Mouse (Mus musculus): ENCODE results near the gene Snx14.

Snx14 gene

DNA sequence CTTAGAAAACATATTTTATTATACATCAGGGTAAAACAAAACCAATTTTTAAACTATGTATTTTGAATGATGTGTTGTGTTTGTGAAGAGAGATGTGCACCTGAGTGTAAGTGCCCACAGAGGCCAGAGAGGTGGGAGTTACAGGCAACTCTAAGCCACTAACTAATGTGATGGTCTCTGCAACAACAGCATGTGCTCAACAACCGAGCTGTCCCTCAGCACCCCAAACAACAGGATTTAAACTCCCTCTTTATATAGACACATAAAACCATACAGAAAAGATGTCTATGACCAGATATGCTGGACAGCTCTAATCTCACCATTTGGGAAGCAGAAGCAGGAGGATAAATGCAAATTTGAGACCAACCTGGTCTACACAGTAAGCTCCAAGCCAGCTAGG, 58.2 kb downstream of the Snx14 start:
- no peak for DNase-seq (ENCODE audit: low read depth, low spot score)

- DNase-seq (ENCODE audit: low read depth, low spot score), result no peak
Measured at GRCm38 (mm10) chr9:88380076-88380475, 58.7 kb downstream of the Snx14 start.

GRCm38 (mm10) chr9:88379057-88379456, 59.7 kb downstream of the Snx14 start:
- DNase-seq (ENCODE audit: low read depth, low spot score), result no peak

GRCm38 (mm10) chr9:88377483-88377882, 61.3 kb downstream of the Snx14 start:
- DNase-seq (ENCODE audit: low read depth, low spot score), result no peak

- DNase-seq (ENCODE audit: low read depth, low spot score), result no peak
Measured at GRCm38 (mm10) chr9:88373001-88373400, 65.8 kb downstream of the Snx14 start.

GRCm38 (mm10) chr9:88371201-88371600, 67.6 kb downstream of the Snx14 start:
- no peak for DNase-seq (ENCODE audit: low read depth, low spot score)

DNA sequence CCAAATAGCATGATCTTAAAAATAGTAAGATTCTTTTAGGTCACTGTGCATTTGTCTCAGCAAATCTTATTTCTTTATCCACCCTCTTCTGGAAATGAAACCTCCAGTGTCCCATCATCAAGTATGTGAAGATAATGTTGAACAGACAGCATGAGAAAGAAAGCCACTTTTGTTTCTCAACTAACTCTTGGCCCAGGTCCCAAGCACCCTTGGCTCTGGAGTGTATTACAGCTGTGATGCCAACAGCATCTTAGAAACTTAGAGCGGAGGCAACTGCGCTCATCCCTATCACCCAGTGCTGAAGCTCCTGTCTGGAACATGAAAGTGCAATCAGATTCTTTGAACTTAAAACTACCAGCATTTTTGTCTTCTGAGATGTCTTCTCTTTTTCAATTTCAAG, 69.1 kb downstream of the Snx14 start:
- DNase-seq (ENCODE audit: low read depth, low spot score), result no peak

- DNase-seq (ENCODE audit: low read depth, low spot score), result no peak
Measured at GRCm38 (mm10) chr9:88368476-88368875, 70.3 kb downstream of the Snx14 start.

GRCm38 (mm10) chr9:88367751-88368150, 71.0 kb downstream of the Snx14 start:
- no peak for DNase-seq (ENCODE audit: low read depth, low spot score)

- DNase-seq (ENCODE audit: low read depth, low spot score), result no peak
Measured at GRCm38 (mm10) chr9:88367322-88367721, 71.4 kb downstream of the Snx14 start.

- DNase-seq (ENCODE audit: low read depth, low spot score), result no peak
Measured at GRCm38 (mm10) chr9:88366819-88367218, 71.9 kb downstream of the Snx14 start.

- peak; percentile 14 for DNase-seq (ENCODE audit: low read depth, low spot score)
Measured at GRCm38 (mm10) chr9:88366308-88366707, 72.5 kb downstream of the Snx14 start.

DNA sequence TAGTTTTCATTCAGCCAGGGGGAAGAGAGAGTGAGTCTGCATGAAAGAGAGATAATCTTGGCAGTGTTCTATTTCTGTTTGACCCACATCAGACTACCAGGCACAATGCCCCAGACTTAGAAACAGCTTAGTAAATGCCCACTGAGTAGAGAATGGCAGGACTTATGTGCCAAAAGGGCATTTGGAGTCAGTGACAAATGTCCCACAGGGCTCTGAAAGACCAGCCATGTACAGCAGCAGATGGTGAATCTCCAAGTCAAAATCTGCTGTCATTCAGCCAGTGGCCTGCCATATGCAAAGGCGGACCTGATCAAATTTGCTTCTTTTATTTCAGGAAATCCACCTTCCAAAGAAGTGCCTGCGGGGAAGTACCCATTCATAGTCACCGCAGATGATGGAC, 75.7 kb downstream of the Snx14 start:
- no peak for DNase-seq (ENCODE audit: low read depth, low spot score)

GRCm38 (mm10) chr9:88362055-88362850, 76.5 kb downstream of the Snx14 start:
- peak; percentile 83 for DNase-seq (ENCODE audit: low read depth, low spot score)

DNA sequence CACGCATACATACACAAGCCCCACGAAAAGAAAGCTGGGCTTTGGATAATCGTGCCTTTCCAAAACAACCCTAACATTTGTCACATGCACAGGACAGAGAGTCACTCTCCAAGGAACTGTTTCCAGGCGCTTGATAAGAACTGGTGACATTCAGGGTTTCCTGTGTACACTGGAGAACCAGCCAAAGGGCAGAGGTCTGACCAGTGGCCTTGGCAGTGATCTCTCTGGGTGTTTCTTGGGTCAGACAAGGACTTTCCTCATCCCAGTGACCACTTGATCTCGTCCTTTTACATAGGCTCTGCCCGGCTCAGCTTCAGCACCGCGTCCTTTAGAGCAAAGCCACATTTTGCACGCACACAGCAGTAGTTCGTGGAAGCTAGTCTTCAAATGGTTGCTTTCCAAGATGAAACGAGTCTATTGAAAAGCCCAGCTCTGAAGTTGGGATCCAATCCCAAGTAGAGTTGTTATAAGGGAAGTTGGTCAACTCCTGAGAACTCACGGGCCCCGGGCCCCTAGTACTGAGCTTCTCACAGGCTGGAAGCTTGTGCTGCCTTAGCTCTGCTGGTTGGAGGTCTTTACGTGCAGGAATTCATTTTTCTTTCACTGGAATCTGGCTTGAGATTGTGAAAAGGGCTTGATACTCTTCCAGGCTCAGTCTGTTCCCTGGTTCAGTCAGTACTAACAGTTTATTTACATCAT, 77.4 kb downstream of the Snx14 start:
- DNase-seq (ENCODE audit: low read depth, low spot score), result no peak

DNA sequence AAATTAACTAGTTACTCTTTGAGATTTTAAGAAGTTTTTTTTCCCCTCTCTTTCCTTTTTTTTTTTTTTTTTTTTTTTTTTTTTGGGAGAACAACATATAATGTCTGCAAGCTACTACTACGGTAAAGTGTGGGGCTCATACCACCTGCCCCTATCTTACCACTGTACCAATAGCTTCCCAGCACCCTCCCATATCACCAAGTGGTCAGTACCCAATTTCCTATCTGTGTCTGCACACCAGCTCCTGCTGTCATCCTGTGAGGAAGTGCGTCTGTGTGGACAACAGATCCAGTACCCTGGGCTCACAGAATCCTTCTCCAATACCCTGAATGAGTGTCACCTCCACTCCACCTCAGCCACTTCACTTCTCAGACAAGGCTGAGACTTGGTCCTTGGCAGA, 79.6 kb downstream of the Snx14 start:
- DNase-seq (ENCODE audit: low read depth, low spot score), result no peak

GRCm38 (mm10) chr9:88357173-88357572, 81.6 kb downstream of the Snx14 start:
- DNase-seq (ENCODE audit: low read depth, low spot score), result no peak

GRCm38 (mm10) chr9:88353459-88353858, 85.3 kb downstream of the Snx14 start:
- DNase-seq (ENCODE audit: low read depth, low spot score), result no peak

GRCm38 (mm10) chr9:88352741-88353140, 86.0 kb downstream of the Snx14 start:
- DNase-seq (ENCODE audit: low read depth, low spot score), result no peak

DNA sequence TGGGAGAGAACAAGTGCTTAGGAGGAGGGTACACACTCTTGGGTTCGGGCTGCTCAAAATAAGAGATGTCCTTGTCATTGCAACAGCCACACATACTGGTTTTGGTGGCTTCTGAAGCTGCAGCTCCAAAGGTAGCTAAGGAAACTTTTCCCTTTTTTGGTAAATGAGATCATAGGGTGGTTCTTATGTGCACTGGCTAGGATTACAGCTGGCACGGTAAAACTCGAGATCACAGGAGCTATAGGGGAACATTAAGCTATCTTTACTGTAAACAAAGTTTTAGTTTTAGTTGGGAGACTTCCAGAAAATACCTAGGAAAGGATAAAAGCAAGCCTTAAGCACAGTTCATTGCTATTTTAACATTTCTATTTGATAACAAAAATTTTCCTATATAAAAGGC, 87.6 kb downstream of the Snx14 start:
- no peak for DNase-seq (ENCODE audit: low read depth, low spot score)

DNA sequence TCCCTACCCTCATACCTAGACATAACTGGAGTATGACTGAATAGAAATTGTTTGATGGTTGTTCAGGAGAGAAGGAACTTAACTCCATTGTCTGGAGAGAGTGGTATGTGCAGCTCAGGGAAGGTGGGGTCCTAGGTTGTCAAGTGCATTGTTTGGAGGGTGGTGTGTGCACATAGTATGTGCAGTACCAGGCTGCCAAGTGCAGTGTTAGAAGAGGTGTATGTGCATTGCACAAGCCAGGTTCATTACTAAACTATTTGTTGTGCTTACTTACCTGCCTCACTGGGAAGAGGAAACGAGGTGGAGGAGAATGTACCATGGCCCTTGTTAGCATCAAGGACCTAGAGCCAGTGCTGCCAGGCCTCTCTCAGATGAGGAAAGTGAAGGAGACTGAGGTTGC, 88.4 kb downstream of the Snx14 start:
- DNase-seq (ENCODE audit: low read depth, low spot score), result no peak

DNA sequence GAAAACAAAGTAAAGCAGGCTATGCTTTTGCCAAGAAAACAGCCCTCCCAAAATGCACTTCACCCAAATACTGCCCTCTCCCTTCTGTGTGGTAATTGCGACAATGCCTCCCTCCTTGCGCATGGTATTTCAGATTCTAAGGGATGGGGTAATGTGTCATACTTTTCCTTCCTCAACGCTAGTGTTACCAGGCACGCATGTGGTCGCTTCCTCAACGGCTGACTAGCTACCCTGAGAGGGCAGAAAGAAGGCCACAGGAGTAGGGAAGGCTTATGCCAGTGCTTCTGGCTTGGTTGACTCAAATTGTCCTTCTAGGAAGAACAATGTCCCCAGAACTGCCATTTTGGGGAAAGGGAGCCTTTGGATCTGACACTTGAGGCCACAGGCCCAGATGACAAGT, 90.1 kb downstream of the Snx14 start:
- no peak for DNase-seq (ENCODE audit: low read depth, low spot score)

DNA sequence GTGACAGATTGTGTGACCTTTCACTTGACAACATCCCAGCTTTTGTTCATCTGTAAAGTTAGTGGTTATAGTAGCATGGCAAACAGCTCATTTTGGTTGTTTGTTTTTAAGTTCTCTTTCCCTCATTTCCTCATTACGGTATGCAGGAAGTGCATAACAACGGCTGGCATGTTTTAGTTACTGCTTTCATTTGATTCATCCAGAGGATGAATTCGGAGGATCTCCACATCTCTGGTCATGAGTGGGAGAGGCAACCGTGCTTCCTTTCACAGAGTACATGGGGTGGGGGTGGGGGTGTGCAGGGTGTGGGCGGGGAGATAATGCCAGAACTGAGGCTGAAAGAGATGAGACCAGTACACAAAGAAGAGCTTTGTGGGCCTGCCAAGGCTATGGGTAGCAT, 91.9 kb downstream of the Snx14 start:
- DNase-seq (ENCODE audit: low read depth, low spot score), result no peak
